Mouse (Mus musculus): Measurements from ENCODE around the gene Rassf8. TPM values are rescaled to one million over a fixed set of nuclear protein-coding genes. Genes with fewer than 3 reads are reported as not detected.

Rassf8 gene
- polyA plus RNA-seq, 1 experiment from 2014 or later, result 3.5 TPM

GRCm38 (mm10) chr6:145754416-145754815 is 7.9 kb downstream of the Rassf8 start:
- H3K27ac ChIP-seq (replicated peaks), result no peak overlapping the region
- 0 out of 2 replicates have a peak, but pooled peaks cover 4% of the 10 kb centered on the region for H3K4me1 ChIP-seq
- H3K27me3 ChIP-seq, result no peaks in the 10 kb centered on the region
- ATAC-seq (replicated peaks), result no peak
- H3K4me2 ChIP-seq (replicated peaks), result no peak overlapping the region
- no peak overlapping the region for H3K9ac ChIP-seq (replicated peaks)
- 88% methylated on average over 6 of the region's 6 CpGs for WGBS
- H3K36me3 ChIP-seq, result no peaks in the 10 kb centered on the region
- no peak overlapping the region for H3K4me3 ChIP-seq
- no peaks in the 10 kb centered on the region for H3K9me3 ChIP-seq

- H3K27me3 ChIP-seq, result no peaks in the 10 kb centered on the region
- H3K9ac ChIP-seq (replicated peaks), result no peak overlapping the region
- H3K36me3 ChIP-seq, result no peaks in the 10 kb centered on the region
- no peak overlapping the region for H3K4me2 ChIP-seq (replicated peaks)
- WGBS, result 78% methylated on average over 14 of the region's 14 CpGs
- H3K4me3 ChIP-seq, result no peak overlapping the region
- no peak overlapping the region for H3K27ac ChIP-seq (replicated peaks)
- peak; percentile 35; the same call in 1 of the 2 replicates for ATAC-seq (replicated peaks)
- 0 out of 2 replicates have a peak, but pooled peaks cover 4% of the 10 kb centered on the region for H3K4me1 ChIP-seq
- H3K9me3 ChIP-seq, result no peaks in the 10 kb centered on the region
These were observed 9.5 kb downstream of the Rassf8 start for GRCm38 (mm10) chr6:145755942-145756639.

GRCm38 (mm10) chr6:145756640-145757005 is 10.1 kb downstream of the Rassf8 start:
- WGBS, result 70% methylated on average over 6 of the region's 6 CpGs
- ATAC-seq (replicated peaks), result no peak

GRCm38 (mm10) chr6:145757346-145757745 is 10.8 kb downstream of the Rassf8 start:
- no peak overlapping the region for H3K27ac ChIP-seq (replicated peaks)
- no peak overlapping the region for H3K4me2 ChIP-seq (replicated peaks)
- H3K9me3 ChIP-seq, result no peaks in the 10 kb centered on the region
- no peaks in the 10 kb centered on the region for H3K27me3 ChIP-seq
- no peak overlapping the region for H3K4me3 ChIP-seq
- no peak overlapping the region for H3K9ac ChIP-seq (replicated peaks)
- no peaks in the 10 kb centered on the region for H3K36me3 ChIP-seq
- 89% methylated on average over 3 of the region's 3 CpGs for WGBS
- no peak for ATAC-seq (replicated peaks)
- H3K4me1 ChIP-seq, result 0 out of 2 replicates have a peak, but pooled peaks cover 4% of the 10 kb centered on the region

More at GRCm38 (mm10) chr6:145756640-145757005, 10.1 kb downstream of the Rassf8 start:
- Histone ChIP-seq H3K4me3 (no peak overlapping the region), H3K27me3 (no peaks in the 10 kb centered on the region), H3K27ac (replicated peaks) (no peak overlapping the region), H3K9me3 (no peaks in the 10 kb centered on the region), H3K9ac (replicated peaks) (no peak overlapping the region), H3K4me2 (replicated peaks) (no peak overlapping the region), H3K36me3 (no peaks in the 10 kb centered on the region), H3K4me1 (0 out of 2 replicates have a peak, but pooled peaks cover 4% of the 10 kb centered on the region)

GRCm38 (mm10) chr6:145758685-145759084 is 12.1 kb downstream of the Rassf8 start:
- Histone ChIP-seq H3K4me1 (0 out of 2 replicates have a peak, but pooled peaks cover 6% of the 10 kb centered on the region), H3K36me3 (no peaks in the 10 kb centered on the region), H3K27me3 (no peaks in the 10 kb centered on the region), H3K4me3 (no peak overlapping the region), H3K4me2 (replicated peaks) (no peak overlapping the region), H3K27ac (replicated peaks) (no peak overlapping the region), H3K9ac (replicated peaks) (no peak overlapping the region), H3K9me3 (no peaks in the 10 kb centered on the region)
- 87% methylated on average over 10 of the region's 10 CpGs for WGBS
- no peak for ATAC-seq (replicated peaks)

GRCm38 (mm10) chr6:145759432-145759831 is 12.9 kb downstream of the Rassf8 start:
- 86% methylated on average over 2 of the region's 2 CpGs for WGBS

DNA sequence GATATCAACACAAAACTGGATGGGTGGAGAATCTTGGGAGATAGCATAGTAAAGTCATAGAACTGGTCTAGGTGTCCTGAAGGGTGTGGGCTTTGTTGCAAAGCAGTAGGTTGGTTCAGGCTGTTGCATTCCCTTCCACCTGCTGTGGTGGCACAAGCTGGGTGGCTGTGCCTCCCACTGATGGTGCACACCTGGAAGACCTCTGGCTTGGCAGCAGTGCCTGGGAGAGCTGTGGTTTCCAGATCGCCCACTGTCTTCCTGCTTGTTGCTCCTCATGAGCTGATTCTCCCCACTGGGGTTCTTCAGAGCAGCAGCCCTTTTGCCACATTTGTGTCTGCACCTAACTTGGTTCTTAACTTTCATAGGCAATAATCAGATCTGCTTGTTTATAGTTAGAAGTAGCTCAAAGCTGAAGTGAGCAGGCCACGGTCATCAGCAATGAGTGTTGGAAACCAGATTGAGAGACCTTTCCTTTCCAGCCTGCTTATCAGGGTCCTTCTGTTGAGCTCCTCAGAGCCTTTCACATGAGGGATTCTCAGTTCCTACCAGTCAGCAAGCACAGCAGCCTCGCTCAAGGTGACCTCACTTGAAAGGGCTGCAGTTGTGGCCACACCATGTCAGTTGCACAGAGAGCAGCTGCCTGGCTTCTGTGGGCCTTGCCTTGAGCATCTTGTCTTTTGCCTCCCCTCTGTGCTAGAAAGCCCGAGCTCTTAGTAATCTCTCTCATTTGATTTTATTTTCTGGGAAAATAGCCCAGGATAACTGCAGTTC is 13.9 kb downstream of the Rassf8 start:
- no peaks in the 10 kb centered on the region for H3K27me3 ChIP-seq
- H3K4me2 ChIP-seq (replicated peaks), result no peak overlapping the region
- WGBS, result 85% methylated on average over 4 of the region's 4 CpGs

More at GRCm38 (mm10) chr6:145759432-145759831, 12.9 kb downstream of the Rassf8 start:
- Histone ChIP-seq H3K4me2 (replicated peaks) (no peak overlapping the region), H3K9me3 (no peaks in the 10 kb centered on the region), H3K4me1 (0 out of 2 replicates have a peak, but pooled peaks cover 8% of the 10 kb centered on the region), H3K9ac (replicated peaks) (no peak overlapping the region), H3K27ac (replicated peaks) (no peak overlapping the region), H3K36me3 (no peaks in the 10 kb centered on the region), H3K4me3 (no peak overlapping the region), H3K27me3 (no peaks in the 10 kb centered on the region)
- no peak for ATAC-seq (replicated peaks)

DNA sequence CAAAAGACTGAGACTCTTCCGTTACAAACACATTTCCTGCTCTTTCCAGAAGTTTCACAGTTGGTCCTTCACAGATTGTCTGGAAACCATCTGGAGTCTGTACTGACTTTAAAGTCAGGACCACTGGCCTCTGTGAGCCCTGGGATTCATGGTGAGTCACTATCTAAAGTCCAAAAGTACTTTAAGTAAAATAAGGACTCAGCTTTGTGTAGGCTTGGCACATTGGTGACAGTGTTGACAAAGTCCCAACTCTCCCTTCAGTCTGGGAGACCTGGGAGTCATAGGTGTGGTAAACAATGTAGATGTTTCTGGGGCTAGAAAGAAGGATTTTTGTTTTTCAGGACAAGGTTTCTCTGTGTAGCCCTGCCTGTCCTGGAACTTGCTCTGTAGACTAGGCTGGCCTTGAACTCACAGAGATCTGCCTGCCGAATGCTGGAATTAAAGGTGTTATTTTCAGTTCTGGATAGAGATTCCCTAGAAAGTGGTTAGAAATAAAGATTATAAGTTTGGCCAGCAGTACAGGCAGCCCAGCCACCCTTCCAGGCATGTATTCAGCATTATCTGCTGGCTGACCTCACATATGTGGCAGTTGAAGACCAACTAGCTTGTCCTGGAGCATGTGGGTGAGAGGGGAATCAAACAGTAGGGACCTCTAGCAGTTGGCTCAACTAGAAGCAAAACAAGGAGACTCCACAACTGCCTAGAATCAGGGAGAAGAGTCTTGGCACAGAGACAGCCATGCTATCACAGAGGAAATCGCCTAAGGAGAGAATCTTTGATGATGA is 14.8 kb downstream of the Rassf8 start:
- no peak overlapping the region for H3K4me2 ChIP-seq (replicated peaks)
- no peak for ATAC-seq (replicated peaks)
- 0 out of 2 replicates have a peak, but pooled peaks cover 5% of the 10 kb centered on the region for H3K4me1 ChIP-seq
- H3K36me3 ChIP-seq, result no peaks in the 10 kb centered on the region
- H3K9me3 ChIP-seq, result no peaks in the 10 kb centered on the region
- no peak overlapping the region for H3K4me3 ChIP-seq
- H3K27me3 ChIP-seq, result no peaks in the 10 kb centered on the region
- 75% methylated on average over 3 of the region's 3 CpGs for WGBS
- no peak overlapping the region for H3K9ac ChIP-seq (replicated peaks)
- no peak overlapping the region for H3K27ac ChIP-seq (replicated peaks)

More for the DNA sequence above, 13.9 kb downstream of the Rassf8 start:
- H3K36me3 ChIP-seq, result no peaks in the 10 kb centered on the region
- H3K9me3 ChIP-seq, result no peaks in the 10 kb centered on the region
- no peak overlapping the region for H3K4me3 ChIP-seq
- H3K27ac ChIP-seq (replicated peaks), result no peak overlapping the region
- 0 out of 2 replicates have a peak, but pooled peaks cover 8% of the 10 kb centered on the region for H3K4me1 ChIP-seq
- H3K9ac ChIP-seq (replicated peaks), result no peak overlapping the region
- no peak for ATAC-seq (replicated peaks)

DNA sequence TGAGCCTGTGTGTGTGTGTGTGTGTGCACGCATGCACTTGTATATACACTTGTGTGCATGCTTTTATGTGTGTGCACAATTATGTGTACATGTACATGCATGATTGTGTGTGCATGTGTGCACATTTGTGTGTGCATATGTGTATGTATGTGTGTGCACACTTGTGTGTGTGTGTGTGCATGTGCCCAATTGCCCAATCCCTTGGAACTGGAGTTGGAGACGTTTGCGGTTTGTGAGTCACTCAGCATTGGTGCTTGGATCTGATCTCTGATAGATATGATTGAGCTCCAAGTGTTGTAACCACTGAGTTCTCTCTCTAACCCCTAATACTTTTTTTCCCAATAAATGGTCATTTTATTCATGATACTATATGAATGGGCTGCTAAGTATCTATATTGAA is 15.5 kb downstream of the Rassf8 start:
- Histone ChIP-seq H3K9ac (replicated peaks) (no peak overlapping the region), H3K9me3 (no peaks in the 10 kb centered on the region), H3K4me3 (no peak overlapping the region), H3K4me2 (replicated peaks) (no peak overlapping the region), H3K4me1 (0 out of 2 replicates have a peak, but pooled peaks cover 4% of the 10 kb centered on the region), H3K36me3 (no peaks in the 10 kb centered on the region), H3K27me3 (no peaks in the 10 kb centered on the region), H3K27ac (replicated peaks) (no peak overlapping the region)
- ATAC-seq (replicated peaks), result no peak
- WGBS, result 87% methylated on average over 3 of the region's 3 CpGs

- H3K9ac ChIP-seq (replicated peaks), result no peak overlapping the region
- WGBS, result 85% methylated on average over 4 of the region's 4 CpGs
- H3K4me2 ChIP-seq (replicated peaks), result no peak overlapping the region
- no peak for ATAC-seq (replicated peaks)
- no peaks in the 10 kb centered on the region for H3K27me3 ChIP-seq
- no peaks in the 10 kb centered on the region for H3K9me3 ChIP-seq
- H3K36me3 ChIP-seq, result no peaks in the 10 kb centered on the region
- no peak overlapping the region for H3K4me3 ChIP-seq
- H3K4me1 ChIP-seq, result 0 out of 2 replicates have a peak, but pooled peaks cover 4% of the 10 kb centered on the region
- H3K27ac ChIP-seq (replicated peaks), result no peak overlapping the region
These were observed 16.5 kb downstream of the Rassf8 start for GRCm38 (mm10) chr6:145763051-145763450.

- ATAC-seq (replicated peaks), result no peak
- Histone ChIP-seq H3K36me3 (no peaks in the 10 kb centered on the region), H3K4me2 (replicated peaks) (no peak overlapping the region), H3K27me3 (no peaks in the 10 kb centered on the region), H3K27ac (replicated peaks) (no peak overlapping the region), H3K9me3 (no peaks in the 10 kb centered on the region), H3K9ac (replicated peaks) (no peak overlapping the region), H3K4me1 (peaks cover 12% of the 10 kb centered on the region), H3K4me3 (no peak overlapping the region)
- 85% methylated on average over 7 of the region's 7 CpGs for WGBS
These were observed 18.5 kb downstream of the Rassf8 start for GRCm38 (mm10) chr6:145765011-145765410.
